Mouse (Mus musculus) kidney, postnatal 0 days (tissue): ENCODE data around the gene Osm. TPM values are rescaled to one million over a fixed set of nuclear protein-coding genes. Genes with fewer than 3 reads are reported as not detected.

Experiments
- ATAC-seq: fragments of 200-750 bp; cut with Nextera tagmentation; replicated peaks from 2 replicates; pipeline ENCODE4 v1.8.0; 2017; ENCODE audit warnings: low read depth, moderate number of reproducible peaks, moderate TSS enrichment, moderate library complexity; ENCODE audit not compliant: low FRiP score
- DNase-seq: peaks from one replicate; pipeline ENCODE4 v3.0.0-alpha.2; 2016; ENCODE audit warnings: low spot score
- H3K27ac ChIP-seq: fragments of 300-500 bp; sonication (generic); 2 replicates; pipeline ENCODE4 v1.5.1; 2014; ENCODE audit warnings: mild to moderate bottlenecking
- H3K27me3 ChIP-seq: fragments of 300-500 bp; sonication (generic); 2 replicates; pipeline ENCODE4 v1.6.1; 2014; ENCODE audit warnings: low read length, mixed read lengths; ENCODE audit not compliant: insufficient read depth
- H3K36me3 ChIP-seq: fragments of 300-500 bp; sonication (generic); 2 replicates; pipeline ENCODE4 v1.6.1; 2014; ENCODE audit warnings: low read length, mixed read lengths; ENCODE audit not compliant: insufficient read depth
- H3K4me1 ChIP-seq: fragments of 300-500 bp; sonication (generic); replicated peaks from 2 replicates; pipeline ENCODE4 v1.6.1; 2014; ENCODE audit warnings: antibody characterized with exemption, low read length, mixed read lengths; ENCODE audit not compliant: insufficient read depth
- H3K4me2 ChIP-seq: fragments of 300-500 bp; sonication (generic); 2 replicates; pipeline ENCODE4 v1.6.1; 2014; ENCODE audit warnings: mild to moderate bottlenecking, low read length, moderate library complexity, mixed read lengths
- H3K4me3 ChIP-seq: fragments of 300-500 bp; sonication (generic); replicated peaks from 2 replicates; pipeline ENCODE4 v1.5.1; 2014; ENCODE audit warnings: low read depth, low read length
- H3K9ac ChIP-seq: fragments of 300-500 bp; sonication (generic); 2 replicates; pipeline ENCODE4 v1.6.1; 2014; ENCODE audit warnings: low read depth, low read length
- H3K9me3 ChIP-seq: fragments of 300-500 bp; sonication (generic); replicated peaks from 2 replicates; pipeline ENCODE4 v1.6.1; 2016; ENCODE audit warnings: low read length, inconsistent platforms, mixed read lengths
- CTCF ChIP-seq: IDR thresholded peaks from 2 replicates; pipeline ENCODE4 v1.5.1; 2016; ENCODE audit warnings: antibody characterized with exemption, low read depth, mild to moderate bottlenecking, moderate library complexity
- WGBS: fragments of 180-500 bp; shearing (Covaris S2); extraction: QIAGEN DNeasy Blood & Tissue Kit; methylation state at CpG from one replicate; pipeline ENCODE4 v1.1.7; 2014; 5-methylcytosine and 5-hydroxymethylcytosine counted together
- polyA plus RNA-seq: library from polyadenylated mRNA; unstranded; fragments of >200 nt; fragmentation: Nextera tagmentation; extraction: Ambion mirVana; gene quantifications from 2 replicates; pipeline ENCODE4 v1.2.1, GENCODE M21; 2015

Osm gene
- polyA plus RNA-seq, 1 experiment from 2014 or later, result 0.11 TPM

DNA sequence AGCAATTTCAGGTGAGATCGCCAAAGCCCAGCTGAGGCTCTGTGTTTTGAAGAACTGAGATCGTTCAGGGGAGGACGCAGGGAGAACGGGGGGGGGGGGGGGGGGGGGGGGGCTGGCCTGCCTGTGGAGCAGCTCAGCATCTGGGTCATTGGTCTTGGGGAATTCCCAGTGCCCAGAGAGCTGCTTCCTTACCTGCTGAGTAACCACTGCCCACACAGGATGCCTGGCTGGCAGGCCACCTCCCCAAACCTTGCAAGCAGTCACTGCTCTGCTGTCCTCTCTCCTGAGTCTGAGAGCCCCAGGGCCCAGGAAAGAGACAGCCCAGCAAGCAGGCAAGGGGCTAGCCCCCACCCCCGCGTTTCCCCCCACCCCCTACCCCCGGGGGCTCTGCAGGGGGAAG lies 26.6 kb downstream of the Osm start:
- no peak overlapping the region for H3K4me2 ChIP-seq
- no peak for TF ChIP-seq CTCF
- H3K9me3 ChIP-seq, result no peaks in the 10 kb centered on the region
- peak; percentile 9; the same call in 1 of the 2 replicates for ATAC-seq
- 15% methylated on average over 7 of the region's 7 CpGs for WGBS
- H3K4me3 ChIP-seq, result no peak overlapping the region
- no peaks in the 10 kb centered on the region for H3K36me3 ChIP-seq
- H3K27ac ChIP-seq, result no peak overlapping the region
- H3K9ac ChIP-seq, result no peak overlapping the region
- peaks cover 25% of the 10 kb centered on the region; the same call in 1 of the 2 replicates for H3K4me1 ChIP-seq
- H3K27me3 ChIP-seq, result no peaks in the 10 kb centered on the region
- no peak for DNase-seq

DNA sequence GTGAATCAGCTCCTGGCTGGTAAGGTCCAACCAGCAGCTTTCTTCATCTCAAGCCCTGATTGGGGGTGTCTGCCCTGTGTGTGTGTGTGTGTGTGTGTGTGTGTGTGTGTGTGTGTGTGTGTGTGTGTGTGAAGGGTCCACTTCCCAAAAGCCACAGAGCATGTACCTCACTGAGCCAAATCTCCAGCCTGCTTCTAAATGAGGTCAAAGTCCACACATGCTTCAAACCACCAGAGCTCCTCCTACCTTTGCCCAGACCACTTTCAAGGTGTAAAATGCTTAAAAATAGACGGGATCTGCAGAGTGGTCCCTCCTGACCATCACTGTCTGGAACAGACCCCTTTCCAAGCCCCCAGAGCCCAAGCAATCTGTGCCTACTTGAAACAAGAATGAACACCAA lies 27.1 kb downstream of the Osm start:
- no peak for TF ChIP-seq CTCF
- Histone ChIP-seq H3K9ac (no peak overlapping the region), H3K4me1 (peaks cover 25% of the 10 kb centered on the region; the same call in 1 of the 2 replicates), H3K27me3 (no peaks in the 10 kb centered on the region), H3K4me3 (no peak overlapping the region), H3K27ac (no peak overlapping the region), H3K4me2 (no peak overlapping the region), H3K36me3 (no peaks in the 10 kb centered on the region), H3K9me3 (no peaks in the 10 kb centered on the region)
- 13% methylated on average over 1 of the region's 1 CpGs for WGBS
- no peak for DNase-seq
- no peak; the same call in 1 of the 2 replicates for ATAC-seq

DNA sequence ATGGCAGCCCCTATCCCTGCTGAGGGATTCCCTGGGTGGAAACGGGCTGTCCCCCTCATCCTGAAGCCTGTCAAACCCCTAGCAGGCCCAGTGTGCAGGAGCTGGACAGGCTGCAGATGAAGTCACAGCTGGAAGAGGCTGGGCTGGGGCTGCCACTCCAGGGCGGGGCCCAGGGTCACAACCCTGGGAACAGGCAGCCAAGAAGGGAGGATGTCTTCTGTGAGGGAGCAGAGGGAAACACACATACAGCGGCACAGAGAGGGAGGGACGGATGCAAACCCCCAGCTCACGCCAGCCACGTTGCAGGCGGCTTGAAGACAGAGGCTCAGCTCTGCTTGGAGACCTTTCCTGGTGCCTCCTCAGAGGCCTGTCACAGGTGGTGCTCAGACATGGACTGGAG lies 27.8 kb downstream of the Osm start:
- Histone ChIP-seq H3K27me3 (no peaks in the 10 kb centered on the region), H3K36me3 (no peaks in the 10 kb centered on the region), H3K4me3 (no peak overlapping the region), H3K9ac (no peak overlapping the region), H3K4me1 (peaks cover 25% of the 10 kb centered on the region; the same call in 1 of the 2 replicates), H3K9me3 (no peaks in the 10 kb centered on the region), H3K27ac (no peak overlapping the region), H3K4me2 (no peak overlapping the region)
- TF ChIP-seq CTCF, result no peak
- WGBS, result 41% methylated on average over 7 of the region's 7 CpGs
- ATAC-seq, result no peak
- DNase-seq, result peak; percentile 30

DNA sequence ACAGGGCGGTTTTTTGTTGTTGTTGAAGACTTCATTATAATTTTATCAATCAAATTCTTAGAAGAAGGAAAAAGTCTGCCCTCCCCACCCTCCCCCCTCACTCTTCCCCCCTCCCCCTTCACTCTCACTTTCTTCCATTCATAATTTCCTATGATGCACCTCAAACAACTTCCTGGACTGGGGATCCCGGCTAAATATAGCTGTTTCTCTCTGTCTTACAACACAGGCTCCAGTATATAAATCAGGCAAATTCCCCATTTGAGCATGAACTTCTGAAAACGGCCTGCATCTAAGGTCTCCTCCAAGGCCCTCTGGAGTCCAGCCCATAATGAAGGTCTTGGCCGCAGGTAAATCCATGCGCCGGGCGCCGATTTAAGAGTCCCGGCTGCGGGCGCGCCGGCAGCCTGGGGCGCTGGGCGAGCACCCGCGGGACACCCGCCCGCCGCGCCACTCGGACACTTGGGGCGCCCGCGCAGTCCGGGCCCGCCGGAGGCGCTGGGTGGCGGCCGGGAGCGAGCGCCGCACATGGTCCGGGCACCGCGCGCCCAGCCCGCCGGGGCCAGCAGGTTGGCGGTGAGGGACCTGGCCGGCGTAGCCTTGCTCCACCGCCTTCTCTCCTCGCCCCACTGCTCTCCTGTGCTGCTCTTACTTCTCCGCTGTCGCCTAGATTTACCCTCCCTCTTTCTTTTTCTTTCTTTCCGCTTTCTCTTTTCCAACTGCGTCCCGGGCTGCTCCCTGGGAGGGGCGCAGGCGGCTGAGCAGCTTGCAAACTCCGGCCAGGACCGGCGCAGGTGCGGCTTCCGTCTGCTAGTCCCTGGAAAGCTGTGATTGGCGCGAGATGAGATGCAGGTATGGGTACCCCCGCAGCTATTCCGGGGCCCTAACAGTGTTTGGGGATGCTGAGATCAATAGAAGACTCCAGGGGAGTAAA lies 30.3 kb downstream of the Osm start:
- Histone ChIP-seq H3K9ac (peak overlapping the region; percentile 65), H3K4me2 (peak overlapping the region; percentile 94), H3K4me1 (peaks cover 16% of the 10 kb centered on the region; the same call in 1 of the 2 replicates), H3K36me3 (no peaks in the 10 kb centered on the region), H3K4me3 (peak overlapping the region; percentile 55), H3K27ac (no peak overlapping the region; the same call in 1 of the 2 replicates), H3K9me3 (no peaks in the 10 kb centered on the region), H3K27me3 (no peaks in the 10 kb centered on the region)
- DNase-seq, result peak; percentile 58
- peak; percentile 58 for ATAC-seq
- under 1% methylated on average over 61 of the region's 61 CpGs for WGBS
- TF ChIP-seq CTCF, result no peak

DNA sequence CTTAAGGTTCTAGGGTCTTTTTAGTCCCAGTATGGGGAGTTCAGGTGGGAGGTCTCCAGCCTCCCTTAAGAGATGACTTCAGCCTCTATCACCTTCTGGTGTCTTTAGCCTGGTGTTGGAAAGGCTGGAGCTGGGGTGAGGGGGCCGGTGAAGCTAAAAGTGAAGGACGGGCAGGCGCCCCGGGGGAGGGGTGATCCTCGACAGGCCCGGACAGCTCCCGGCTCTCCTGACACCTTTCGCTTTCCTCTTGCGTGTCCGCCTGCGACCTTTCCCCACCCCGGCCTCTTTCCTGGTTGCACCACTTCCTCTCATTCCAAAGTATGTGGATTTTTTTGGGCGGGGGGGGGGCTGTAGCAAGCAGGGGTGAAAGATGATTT lies 31.0 kb downstream of the Osm start:
- H3K27me3 ChIP-seq, result no peaks in the 10 kb centered on the region
- no peak for DNase-seq

DNA sequence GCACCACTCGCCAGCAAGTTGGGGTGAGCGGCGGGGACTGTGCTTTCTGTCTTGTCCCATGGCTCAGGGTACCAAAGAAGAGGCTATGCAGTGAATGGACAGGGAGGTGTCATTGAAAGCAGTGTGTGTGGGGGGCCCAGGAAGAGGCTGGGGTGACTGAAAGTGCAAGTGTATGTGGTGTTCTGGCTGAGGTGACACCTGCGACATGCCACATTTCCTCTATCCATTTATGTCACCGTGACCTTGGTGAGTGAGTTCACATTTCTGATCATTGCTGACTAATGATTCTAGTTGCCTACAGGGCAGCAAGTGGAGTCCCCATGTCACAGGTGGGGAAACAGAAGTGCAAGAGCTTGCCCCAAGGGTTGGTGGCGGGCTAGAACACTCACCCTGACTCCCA lies 32.3 kb downstream of the Osm start:
- TF ChIP-seq CTCF, result no peak
- Histone ChIP-seq H3K4me1 (0 out of 2 replicates have a peak, but pooled peaks cover 2% of the 10 kb centered on the region), H3K36me3 (no peaks in the 10 kb centered on the region), H3K9ac (no peak overlapping the region), H3K4me2 (no peak overlapping the region), H3K27ac (no peak overlapping the region), H3K27me3 (no peaks in the 10 kb centered on the region), H3K4me3 (no peak overlapping the region), H3K9me3 (no peaks in the 10 kb centered on the region)
- WGBS, result 92% methylated on average over 6 of the region's 6 CpGs
- ATAC-seq, result no peak
- DNase-seq, result no peak

More for the DNA sequence above, 31.0 kb downstream of the Osm start:
- no peaks in the 10 kb centered on the region for H3K9me3 ChIP-seq
- H3K36me3 ChIP-seq, result no peaks in the 10 kb centered on the region
- no peak overlapping the region for H3K27ac ChIP-seq
- H3K9ac ChIP-seq, result peak overlapping the region; percentile 65
- H3K4me1 ChIP-seq, result peaks cover 10% of the 10 kb centered on the region; the same call in 1 of the 2 replicates
- TF ChIP-seq CTCF, result no peak
- 3% methylated on average over 13 of the region's 13 CpGs for WGBS
- peak overlapping the region; percentile 55 for H3K4me3 ChIP-seq
- no peak; the same call in 1 of the 2 replicates for ATAC-seq
- peak overlapping the region; percentile 94 for H3K4me2 ChIP-seq
